Mouse (Mus musculus) lung, adult 2 months (tissue): ENCODE results near the gene Arhgap32. TPM values are rescaled to one million over a fixed set of nuclear protein-coding genes. Genes with fewer than 3 reads are reported as not detected.

ENCODE experiments used
- DNase-seq: peaks from one replicate; pipeline ENCODE4 v3.0.0; 2022
- H3K4me1 ChIP-seq: fragments of 200-500 bp; 2 replicates; pipeline ENCODE4 v1.6.1; 2011; ENCODE audit warnings: low read length; ENCODE audit not compliant: control insufficient read depth, insufficient read depth
- H3K4me3 ChIP-seq: fragments of 200-500 bp; replicated peaks from 2 replicates; pipeline ENCODE3; 2011; ENCODE audit warnings: low read depth, mild to moderate bottlenecking, control low read depth, low read length; ENCODE audit errors: extremely low read depth
- CTCF ChIP-seq: fragments of 200-500 bp; IDR thresholded peaks from 2 replicates; pipeline ENCODE4 v1.5.1; 2011; ENCODE audit warnings: mild to moderate bottlenecking, low read length, control low read depth; ENCODE audit not compliant: insufficient read depth
- POLR2A ChIP-seq: fragments of 200-500 bp; IDR thresholded peaks from 2 replicates; pipeline ENCODE4 v1.6.1; 2011; ENCODE audit warnings: low read depth, mild to moderate bottlenecking, control low read depth, low read length, borderline replicate concordance; ENCODE audit errors: extremely low read depth
- WGBS: fragments of 180-500 bp; shearing (Covaris S2); methylation state at CpG from one replicate; pipeline ENCODE4 v1.1.7; 2018; 5-methylcytosine and 5-hydroxymethylcytosine counted together
- polyA plus RNA-seq: library from polyadenylated mRNA; depleted of rRNA; stranded (reverse); fragments of >200 nt; gene quantifications from 2 replicates; pipeline ENCODE4 v1.2.3, GENCODE M21; 2012

Arhgap32 gene
- polyA plus RNA-seq, 1 experiment: 9.2 TPM

DNA sequence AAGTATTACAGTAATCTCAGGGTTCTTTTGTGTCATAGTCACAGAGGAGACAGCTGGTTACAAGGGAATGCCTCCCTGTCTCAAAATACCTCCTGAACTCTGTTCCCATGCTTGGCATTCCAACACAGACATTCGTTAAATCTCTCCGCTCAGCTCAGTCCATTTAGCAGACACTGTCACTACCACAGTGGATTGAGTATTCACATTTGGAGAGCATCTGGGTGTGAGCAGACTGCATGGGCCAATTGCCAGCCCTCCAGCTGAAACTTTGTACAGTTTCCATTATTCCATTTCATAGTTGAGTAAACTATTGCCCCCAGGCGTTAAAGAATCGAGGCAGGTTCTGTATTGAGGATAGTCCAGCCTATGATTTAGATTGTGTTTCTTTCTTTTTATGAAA lies 60.7 kb downstream of the Arhgap32 start:
- 67% methylated on average over 4 of the region's 4 CpGs for WGBS
- no peak for DNase-seq
- H3K4me3 ChIP-seq: no peak overlapping the region
- no peaks in the 10 kb centered on the region for H3K4me1 ChIP-seq
- TF ChIP-seq CTCF (no peak), POLR2A (no peak)

- DNase-seq: no peak
- Histone ChIP-seq H3K4me1 (no peaks in the 10 kb centered on the region; the same call in 1 of the 2 replicates), H3K4me3 (no peak overlapping the region)
- TF ChIP-seq CTCF: no peak
- no peak for TF ChIP-seq POLR2A
- WGBS: 38% methylated on average over 2 of the region's 2 CpGs
These were observed 65.2 kb downstream of the Arhgap32 start for GRCm38 (mm10) chr9:32181170-32181569.

GRCm38 (mm10) chr9:32186489-32186888 lies 70.6 kb downstream of the Arhgap32 start:
- no peaks in the 10 kb centered on the region; the same call in 1 of the 2 replicates for H3K4me1 ChIP-seq
- 96% methylated on average over 2 of the region's 2 CpGs for WGBS
- H3K4me3 ChIP-seq: no peak overlapping the region
- DNase-seq: no peak
- peak; percentile 30; the same call in 1 of the 2 replicates for TF ChIP-seq CTCF
- no peak for TF ChIP-seq POLR2A

DNA sequence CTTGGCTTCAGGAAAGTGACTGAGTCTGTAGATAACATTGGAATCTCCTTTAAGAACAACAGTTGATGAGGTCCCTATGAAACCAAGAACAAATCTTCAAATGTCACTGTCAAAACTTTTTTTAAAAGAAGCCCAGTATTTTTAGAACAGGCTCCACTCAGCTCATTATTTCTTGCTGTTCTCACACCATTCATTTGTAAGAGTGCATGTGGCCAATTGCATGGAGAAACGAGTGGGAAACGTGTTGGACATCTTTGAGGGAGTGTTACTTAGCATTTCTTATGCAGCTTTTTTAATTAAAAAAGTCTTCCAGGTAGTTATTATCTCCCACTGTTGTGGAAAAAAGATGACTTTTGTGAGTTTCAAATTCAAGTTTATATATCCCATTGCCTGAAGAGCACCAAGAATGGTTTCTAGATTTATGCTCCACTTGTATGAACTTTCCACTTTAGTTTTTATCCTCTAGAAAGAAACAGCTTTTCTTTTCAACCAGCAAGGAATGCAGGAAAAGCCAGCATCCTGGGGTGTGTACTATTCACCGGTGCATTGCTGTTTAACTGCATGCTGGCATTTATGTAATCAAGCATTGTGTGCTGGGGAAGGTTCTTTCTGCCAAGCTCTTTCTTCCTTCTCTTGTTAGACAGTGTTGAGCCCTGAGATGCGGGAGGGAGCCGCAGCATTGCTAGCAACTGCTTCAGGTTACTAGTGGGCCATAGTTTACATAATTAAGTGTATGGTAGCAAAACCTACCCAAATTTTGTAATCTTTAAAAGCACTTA lies 76.5 kb downstream of the Arhgap32 start:
- Histone ChIP-seq H3K4me3 (no peak overlapping the region), H3K4me1 (no peaks in the 10 kb centered on the region)
- no peak for TF ChIP-seq POLR2A
- TF ChIP-seq CTCF: no peak
- WGBS: 58% methylated on average over 5 of the region's 5 CpGs
- no peak for DNase-seq

DNA sequence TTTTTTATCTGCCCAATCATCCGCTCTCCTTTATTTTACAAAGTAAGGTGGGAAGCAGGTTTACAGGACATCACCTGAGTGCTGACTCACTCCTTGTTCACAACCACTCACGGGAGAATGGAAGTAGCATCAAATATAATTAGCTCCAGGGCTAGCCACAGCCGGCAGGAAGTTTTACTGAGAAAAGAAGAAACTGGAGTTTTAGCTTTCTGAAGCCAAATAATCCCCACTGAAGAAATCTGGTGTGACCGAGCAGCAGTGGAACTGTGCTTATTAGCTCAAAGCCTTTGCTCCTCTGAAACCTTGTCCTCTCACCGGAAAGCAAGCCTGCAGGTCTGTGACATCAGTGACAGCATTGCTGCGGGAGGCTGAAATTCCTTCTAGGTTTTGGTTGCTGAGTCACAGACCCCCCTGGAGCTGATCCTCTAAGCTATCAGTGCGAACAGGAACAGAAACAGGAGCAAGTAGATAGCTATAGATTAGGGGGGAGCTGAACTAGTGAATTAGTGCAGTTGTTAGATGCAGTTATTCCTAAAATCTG lies 88.6 kb downstream of the Arhgap32 start:
- H3K4me1 ChIP-seq: no peaks in the 10 kb centered on the region
- WGBS: 72% methylated on average over 7 of the region's 7 CpGs
- TF ChIP-seq POLR2A (no peak), CTCF (no peak)
- no peak for DNase-seq
- no peak overlapping the region for H3K4me3 ChIP-seq

- H3K4me3 ChIP-seq: no peak overlapping the region
- no peak for TF ChIP-seq POLR2A
- TF ChIP-seq CTCF: no peak
- no peaks in the 10 kb centered on the region for H3K4me1 ChIP-seq
- WGBS: 86% methylated on average over 8 of the region's 8 CpGs
- DNase-seq: no peak
These were observed 91.2 kb downstream of the Arhgap32 start for GRCm38 (mm10) chr9:32207133-32207532.

DNA sequence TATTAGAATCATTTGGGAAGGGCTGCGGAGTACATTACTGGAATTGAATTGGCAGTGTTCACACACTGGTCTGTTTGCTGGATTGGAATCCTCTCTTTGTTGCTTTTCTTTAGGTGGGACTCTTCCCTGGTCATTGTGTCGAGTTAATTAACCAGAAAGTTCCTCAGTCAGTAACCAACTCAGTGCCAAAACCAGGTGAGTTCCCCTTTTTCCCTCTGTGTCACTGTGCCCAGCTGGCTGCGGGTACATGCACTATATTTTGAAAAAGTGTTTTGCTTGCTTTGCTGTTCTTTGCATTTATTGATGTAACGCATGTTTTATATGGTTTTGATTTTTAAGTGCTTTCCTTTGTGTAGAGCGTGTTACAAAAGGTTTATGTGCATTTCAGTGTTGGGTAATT lies 92.1 kb downstream of the Arhgap32 start:
- 68% methylated on average over 5 of the region's 5 CpGs for WGBS
- TF ChIP-seq POLR2A (no peak), CTCF (no peak)

GRCm38 (mm10) chr9:32216820-32217567 lies 101.1 kb downstream of the Arhgap32 start:
- 72% methylated on average over 5 of the region's 5 CpGs for WGBS
- no peak for TF ChIP-seq CTCF
- TF ChIP-seq POLR2A: no peak

More for the DNA sequence above, 92.1 kb downstream of the Arhgap32 start:
- H3K4me1 ChIP-seq: no peaks in the 10 kb centered on the region
- no peak for DNase-seq
- H3K4me3 ChIP-seq: no peak overlapping the region

GRCm38 (mm10) chr9:32219400-32219799 lies 103.5 kb downstream of the Arhgap32 start:
- TF ChIP-seq CTCF: no peak
- TF ChIP-seq POLR2A: no peak
- Histone ChIP-seq H3K4me3 (no peak overlapping the region), H3K4me1 (peaks cover 5% of the 10 kb centered on the region)
- WGBS: 83% methylated on average over 4 of the region's 4 CpGs
- no peak for DNase-seq

More at GRCm38 (mm10) chr9:32216820-32217567, 101.1 kb downstream of the Arhgap32 start:
- DNase-seq: no peak
- no peak overlapping the region for H3K4me3 ChIP-seq
- no peaks in the 10 kb centered on the region for H3K4me1 ChIP-seq

- 71% methylated on average over 4 of the region's 4 CpGs for WGBS
- H3K4me1 ChIP-seq: peaks cover 5% of the 10 kb centered on the region
- TF ChIP-seq CTCF: no peak
- TF ChIP-seq POLR2A: no peak
- no peak for DNase-seq
- H3K4me3 ChIP-seq: no peak overlapping the region
These were observed 106.2 kb downstream of the Arhgap32 start for GRCm38 (mm10) chr9:32222184-32222583.
